Mouse (Mus musculus): ENCODE data around the gene AU041133. TPM values are rescaled to one million over a fixed set of nuclear protein-coding genes. Genes with fewer than 3 reads are reported as not detected.
A peak's percentile ranks its signal among the peaks of the same experiment; 100 is the strongest.

AU041133 gene
- polyA plus RNA-seq, 2 experiments = 2.0 to 7.0 TPM

- no peaks in the 10 kb centered on the region for H3K4me1 ChIP-seq (ENCODE audit: control insufficient read depth, insufficient read depth, low read length)
- H3K27me3 ChIP-seq (ENCODE audit: control insufficient read depth, insufficient read depth, low read length) = no peaks in the 10 kb centered on the region
- TF ChIP-seq POLR2A (IDR thresholded peaks at IDR 0.05; ENCODE audit: borderline replicate concordance, extremely low read depth, insufficient read depth, insufficient read length) = no peak
- WGBS = 87% methylated on average over 4 of the region's 4 CpGs
- no peak overlapping the region for H3K4me3 ChIP-seq (replicated peaks; ENCODE audit: low read length)
- no peak overlapping the region for H3K9ac ChIP-seq (ENCODE audit: low read depth, low read length, severe bottlenecking)
- H3K9me3 ChIP-seq (ENCODE audit: control insufficient read depth, low read length) = peaks cover 68% of the 10 kb centered on the region
- H3K36me3 ChIP-seq (ENCODE audit: control insufficient read depth, insufficient read depth, low read length) = peaks cover 52% of the 10 kb centered on the region
- DNase-seq (ENCODE audit: low spot score) = no peak
- no peak overlapping the region for H3K4me2 ChIP-seq (replicated peaks; ENCODE audit: low read depth, low read length, severe bottlenecking)
- ATAC-seq (ENCODE audit: low FRiP score, low read depth) = no peak
- no peak overlapping the region for H3K27ac ChIP-seq (replicated peaks; ENCODE audit: low read depth, low read length)
Measured at GRCm38 (mm10) chr10:82147571-82147970, 19.8 kb downstream of the AU041133 start.

DNA sequence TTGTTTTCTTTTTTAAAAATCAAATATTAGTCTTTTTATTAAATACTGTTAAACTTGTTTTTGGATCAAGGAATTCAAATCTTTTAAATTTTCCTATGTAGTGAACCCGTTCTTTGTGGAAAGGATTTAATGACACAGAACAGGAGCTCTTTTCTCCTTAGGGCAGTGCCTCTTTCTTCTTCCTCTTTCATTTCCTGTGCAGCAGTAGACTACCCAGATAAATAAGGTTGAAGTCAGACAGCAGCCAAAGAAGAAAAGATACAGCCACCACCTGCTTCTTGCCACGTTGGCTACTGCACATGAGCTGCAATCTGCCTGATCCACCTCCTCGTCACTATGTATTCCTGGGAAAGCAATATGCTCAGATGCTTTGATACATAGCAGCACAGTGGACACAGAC, 40.0 kb downstream of the AU041133 start:
- Histone ChIP-seq H3K27ac (replicated peaks; ENCODE audit: low read depth, low read length) (no peak overlapping the region), H3K4me1 (ENCODE audit: control insufficient read depth, insufficient read depth, low read length) (no peaks in the 10 kb centered on the region), H3K9ac (ENCODE audit: low read depth, low read length, severe bottlenecking) (no peak overlapping the region), H3K4me3 (replicated peaks; ENCODE audit: low read length) (no peak overlapping the region), H3K36me3 (ENCODE audit: control insufficient read depth, insufficient read depth, low read length) (no peaks in the 10 kb centered on the region), H3K9me3 (ENCODE audit: control insufficient read depth, low read length) (peaks cover 4% of the 10 kb centered on the region; the same call in 1 of the 2 replicates), H3K27me3 (ENCODE audit: control insufficient read depth, insufficient read depth, low read length) (no peaks in the 10 kb centered on the region), H3K4me2 (replicated peaks; ENCODE audit: low read depth, low read length, severe bottlenecking) (no peak overlapping the region)
- WGBS = 80% methylated on average over 3 of the region's 3 CpGs
- ATAC-seq (ENCODE audit: low FRiP score, low read depth) = no peak
- DNase-seq (ENCODE audit: low spot score) = no peak
- no peak for TF ChIP-seq POLR2A (IDR thresholded peaks at IDR 0.05; ENCODE audit: borderline replicate concordance, extremely low read depth, insufficient read depth, insufficient read length)

DNA sequence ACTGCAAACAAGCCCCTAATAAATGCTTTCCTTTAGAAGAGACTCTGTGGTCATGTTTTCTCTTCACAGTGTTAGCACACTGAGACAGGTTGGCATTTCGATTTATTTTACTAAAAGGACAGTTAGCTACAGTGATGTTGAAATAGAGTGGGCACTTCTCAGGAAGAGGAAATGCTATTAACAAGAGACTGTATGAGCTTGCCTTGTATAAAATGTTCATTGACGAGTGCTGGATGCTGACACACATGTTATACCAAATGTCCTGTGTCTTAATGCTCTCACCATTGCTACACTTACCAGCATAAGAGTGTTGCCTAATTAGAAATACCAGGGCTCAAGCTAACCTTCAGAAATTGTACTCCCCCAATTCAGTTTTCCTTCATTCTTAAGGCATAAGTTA, 42.0 kb downstream of the AU041133 start:
- peaks cover 4% of the 10 kb centered on the region; the same call in 1 of the 2 replicates for H3K9me3 ChIP-seq (ENCODE audit: control insufficient read depth, low read length)
- no peaks in the 10 kb centered on the region for H3K27me3 ChIP-seq (ENCODE audit: control insufficient read depth, insufficient read depth, low read length)
- no peaks in the 10 kb centered on the region for H3K4me1 ChIP-seq (ENCODE audit: control insufficient read depth, insufficient read depth, low read length)
- H3K4me2 ChIP-seq (replicated peaks; ENCODE audit: low read depth, low read length, severe bottlenecking) = no peak overlapping the region
- H3K4me3 ChIP-seq (replicated peaks; ENCODE audit: low read length) = no peak overlapping the region
- no peak overlapping the region for H3K9ac ChIP-seq (ENCODE audit: low read depth, low read length, severe bottlenecking)
- TF ChIP-seq POLR2A (IDR thresholded peaks at IDR 0.05; ENCODE audit: borderline replicate concordance, extremely low read depth, insufficient read depth, insufficient read length) = no peak
- no peak overlapping the region for H3K27ac ChIP-seq (replicated peaks; ENCODE audit: low read depth, low read length)
- no peaks in the 10 kb centered on the region for H3K36me3 ChIP-seq (ENCODE audit: control insufficient read depth, insufficient read depth, low read length)
- ATAC-seq (ENCODE audit: low FRiP score, low read depth) = no peak
- 84% methylated on average over 2 of the region's 2 CpGs for WGBS
- DNase-seq (ENCODE audit: low spot score) = no peak

DNA sequence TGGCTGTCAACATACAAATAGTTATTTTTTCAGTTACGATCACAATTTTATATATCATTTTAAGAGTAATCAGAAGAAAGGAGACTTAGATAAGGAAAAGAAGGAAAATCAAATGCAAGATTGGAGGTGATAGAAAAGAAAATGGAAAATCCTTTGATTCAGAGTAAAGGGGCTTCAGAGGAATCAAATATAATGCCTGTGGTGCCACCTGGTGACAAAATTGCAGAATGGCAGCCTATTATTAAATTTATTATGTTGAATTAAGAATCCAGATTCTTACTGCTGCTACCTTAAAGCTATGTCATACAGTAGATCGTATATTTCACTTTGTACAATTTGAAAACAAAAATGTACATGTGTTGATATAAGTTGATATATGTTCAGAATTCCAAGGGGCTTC, 43.0 kb downstream of the AU041133 start:
- Histone ChIP-seq H3K4me1 (ENCODE audit: control insufficient read depth, insufficient read depth, low read length) (no peaks in the 10 kb centered on the region), H3K36me3 (ENCODE audit: control insufficient read depth, insufficient read depth, low read length) (no peaks in the 10 kb centered on the region), H3K4me3 (replicated peaks; ENCODE audit: low read length) (no peak overlapping the region), H3K27ac (replicated peaks; ENCODE audit: low read depth, low read length) (no peak overlapping the region), H3K27me3 (ENCODE audit: control insufficient read depth, insufficient read depth, low read length) (no peaks in the 10 kb centered on the region), H3K9ac (ENCODE audit: low read depth, low read length, severe bottlenecking) (no peak overlapping the region), H3K9me3 (ENCODE audit: control insufficient read depth, low read length) (no peaks in the 10 kb centered on the region), H3K4me2 (replicated peaks; ENCODE audit: low read depth, low read length, severe bottlenecking) (no peak overlapping the region)
- TF ChIP-seq POLR2A (IDR thresholded peaks at IDR 0.05; ENCODE audit: borderline replicate concordance, extremely low read depth, insufficient read depth, insufficient read length) = no peak
- peak; percentile 74 for DNase-seq (ENCODE audit: low spot score)
- WGBS = 50% methylated on average over 2 of the region's 2 CpGs
- no peak for ATAC-seq (ENCODE audit: low FRiP score, low read depth)

DNA sequence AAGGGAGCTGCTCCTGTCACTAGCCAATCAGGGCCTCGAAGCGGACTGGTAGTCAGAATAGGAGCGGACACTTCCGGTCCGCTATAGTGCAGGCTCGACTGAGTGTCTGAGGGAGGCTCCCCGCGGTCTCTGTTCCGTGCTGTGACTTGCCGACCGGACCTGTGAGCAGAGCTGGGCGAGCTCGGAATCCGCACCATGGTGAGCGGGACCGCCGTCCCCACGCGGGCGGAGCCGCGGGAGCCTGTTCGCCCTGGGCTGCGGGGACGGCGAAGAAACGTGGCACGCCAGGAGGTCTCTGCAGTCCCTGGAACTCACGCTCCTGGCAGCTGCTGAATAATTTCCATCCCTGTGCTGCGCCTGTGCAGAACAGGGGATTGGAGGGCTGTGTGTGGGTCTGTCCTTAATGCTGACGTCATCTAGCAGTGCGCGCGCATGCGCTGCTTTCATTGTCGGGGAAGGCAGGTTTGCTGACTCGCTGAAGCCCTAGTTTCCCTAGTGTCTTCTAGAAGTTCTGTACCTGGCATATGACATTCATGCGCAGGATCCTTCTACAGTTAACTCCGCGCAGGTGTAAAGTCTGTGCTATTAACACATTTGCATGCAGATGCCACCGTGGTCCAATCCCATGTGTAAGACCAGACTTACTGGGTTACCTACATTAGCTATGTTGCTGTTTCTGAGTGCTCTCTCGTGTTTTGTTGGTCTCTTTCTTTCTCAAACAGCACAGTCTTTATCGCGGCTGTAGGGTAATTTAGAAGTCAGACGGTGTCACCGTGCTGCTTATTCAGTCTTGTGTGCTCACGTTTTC, 50.6 kb downstream of the AU041133 start:
- ATAC-seq (ENCODE audit: low FRiP score, low read depth) (peak; percentile 99), DNase-seq (ENCODE audit: low spot score) (peak; percentile 94)
- H3K9ac ChIP-seq (ENCODE audit: low read depth, low read length, severe bottlenecking) = peak overlapping the region; percentile 67
- peak overlapping the region; percentile 68 for H3K4me2 ChIP-seq (replicated peaks; ENCODE audit: low read depth, low read length, severe bottlenecking)
- peak overlapping the region; percentile 63 for H3K4me3 ChIP-seq (replicated peaks; ENCODE audit: low read length)
- peaks cover 5% of the 10 kb centered on the region for H3K4me1 ChIP-seq (ENCODE audit: control insufficient read depth, insufficient read depth, low read length)
- peak; percentile 46; the same call in 1 of the 2 replicates for TF ChIP-seq POLR2A (IDR thresholded peaks at IDR 0.05; ENCODE audit: borderline replicate concordance, extremely low read depth, insufficient read depth, insufficient read length)
- no peaks in the 10 kb centered on the region; the same call in 1 of the 2 replicates for H3K9me3 ChIP-seq (ENCODE audit: control insufficient read depth, low read length)
- H3K27ac ChIP-seq (replicated peaks; ENCODE audit: low read depth, low read length) = peak overlapping the region; percentile 94
- no peaks in the 10 kb centered on the region for H3K27me3 ChIP-seq (ENCODE audit: control insufficient read depth, insufficient read depth, low read length)
- 6% methylated on average over 44 of the region's 47 CpGs for WGBS
- H3K36me3 ChIP-seq (ENCODE audit: control insufficient read depth, insufficient read depth, low read length) = no peaks in the 10 kb centered on the region

Other genes with a start within 250 kb of the AU041133 start
- gene Zfp781, start 197.5 kb upstream of the AU041133 start, polyA plus RNA-seq (2012; rRNA removed) = 1.4 and 2.4 TPM in 2 replicates
- gene Zfp781, start 197.5 kb upstream of the AU041133 start, polyA plus RNA-seq (2014; fragmentation: Nextera tagmentation; extraction: Ambion mirVana) = 4.5 TPM in 2 replicates
- 5.8 and 8.6 TPM in 2 replicates for gene Zfp873, start 79.9 kb upstream of the AU041133 start, polyA plus RNA-seq (2012; rRNA removed)
- 10.5 and 13.3 TPM in 2 replicates for gene Zfp873, start 79.9 kb upstream of the AU041133 start, polyA plus RNA-seq (2014; fragmentation: Nextera tagmentation; extraction: Ambion mirVana)
- gene BC024063, start 44.7 kb upstream of the AU041133 start, polyA plus RNA-seq (2012; rRNA removed) = 1.4 and 2.6 TPM in 2 replicates
- gene BC024063, start 44.7 kb upstream of the AU041133 start, polyA plus RNA-seq (2014; fragmentation: Nextera tagmentation; extraction: Ambion mirVana) = 5.9 TPM in 2 replicates
- gene Zfp938, start 113.3 kb downstream of the AU041133 start, polyA plus RNA-seq (2012; rRNA removed) = 8.9 and 13.9 TPM in 2 replicates
- gene Zfp938, start 113.3 kb downstream of the AU041133 start, polyA plus RNA-seq (2014; fragmentation: Nextera tagmentation; extraction: Ambion mirVana) = 15.9 and 17.2 TPM in 2 replicates
- not detected in 2 replicates for gene 4932415D10Rik, start 188.6 kb downstream of the AU041133 start, polyA plus RNA-seq (2012; rRNA removed)
- gene 4932415D10Rik, start 188.6 kb downstream of the AU041133 start, polyA plus RNA-seq (2014; fragmentation: Nextera tagmentation; extraction: Ambion mirVana) = not detected in 2 replicates
- gene Gm4924, start 226.2 kb downstream of the AU041133 start, polyA plus RNA-seq (2012; rRNA removed) = 4.8 and 6.3 TPM in 2 replicates
- 8.0 and 11.2 TPM in 2 replicates for gene Gm4924, start 226.2 kb downstream of the AU041133 start, polyA plus RNA-seq (2014; fragmentation: Nextera tagmentation; extraction: Ambion mirVana)

Measured in limb, embryonic 14.5 days (tissue).